37 mouse cellular contexts compared by ENCODE assay signal in the genomic region with DNA sequence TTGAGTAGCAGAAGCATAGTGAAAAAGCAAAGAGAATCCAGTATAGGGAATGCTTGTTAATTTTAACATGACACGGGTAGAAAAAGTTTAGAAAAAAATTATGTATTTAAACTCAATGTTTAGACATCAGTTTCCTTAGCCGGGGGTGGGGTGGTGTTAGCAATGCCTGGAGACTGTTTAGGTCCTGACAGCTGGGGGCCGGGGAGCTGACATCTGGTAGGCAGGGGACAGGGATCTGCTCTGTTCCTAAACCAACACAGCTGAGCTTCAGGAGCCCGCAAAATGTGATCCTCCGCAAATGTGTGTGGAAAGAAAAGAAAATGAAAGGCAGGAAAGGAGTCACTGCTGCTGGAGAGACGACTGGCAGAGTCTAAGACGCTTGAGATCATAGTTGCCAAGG. TPM values are rescaled to one million over a fixed set of nuclear protein-coding genes. Genes with fewer than 3 reads are reported as not detected.
A peak's percentile ranks its signal among the peaks of the same experiment; 100 is the strongest.
DNase-seq lines count a peak whose midpoint lies in the region; ATAC-seq and TF ChIP-seq lines count a peak whose summit lies in the region.
"Had no signal": no experiment of that assay in that cellular context is flagged by ENCODE, and none has a peak within 500 bp of the region (broad histone marks: within the 10 kb centered on the region; RNA-seq: fewer than 3 reads in every experiment).

No protein-coding gene starts in this region.

- no peaks in the 10 kb centered on the region for H3K36me3 ChIP-seq in intestine, embryonic 14.5 days (ENCODE audit: control insufficient read depth, insufficient read depth, low read length)
- H3K36me3 ChIP-seq in intestine, embryonic 15.5 days, result no peaks in the 10 kb centered on the region
- no peaks in the 10 kb centered on the region for H3K36me3 ChIP-seq in testis, adult 2 months (ENCODE audit: control insufficient read depth, insufficient read depth, low read length)
- H3K36me3 ChIP-seq: G1E; heart, embryonic 15.5 days; kidney, embryonic 15.5 days; limb, embryonic 12.5 days; liver, embryonic 15.5 days; lung, embryonic 15.5 days; neural tube, embryonic 13.5 days had no signal

- H3K4me1 ChIP-seq in intestine, embryonic 14.5 days (replicated peaks; ENCODE audit: control insufficient read depth, insufficient read depth, low read length), result no peaks in the 10 kb centered on the region; the same call in 1 of the 2 replicates
- no peaks in the 10 kb centered on the region for H3K4me1 ChIP-seq in intestine, embryonic 15.5 days (replicated peaks)
- no peaks in the 10 kb centered on the region for H3K4me1 ChIP-seq in testis, adult 2 months (ENCODE audit: control insufficient read depth, insufficient read depth, low read length)
- H3K4me1 ChIP-seq: forebrain, embryonic 13.5 days; kidney, embryonic 15.5 days; liver, embryonic 15.5 days; lung, embryonic 15.5 days; neural tube, embryonic 13.5 days had no signal

- 22% methylated on average over 7 of the region's 7 CpGs for WGBS in intestine, embryonic 14.5 days
- WGBS in intestine, embryonic 15.5 days, result 37% methylated on average over 7 of the region's 7 CpGs

- peak; percentile 69 for DNase-seq in heart, adult 11 months
- no peak for DNase-seq in heart, postnatal 4 days
- DNase-seq in intestine, embryonic 14.5 days (ENCODE audit: low spot score), result no peak
- DNase-seq in testis, postnatal 14 days (ENCODE audit: low spot score), result no peak
- no peak for DNase-seq in urinary bladder, postnatal 4 days (ENCODE audit: low spot score in 2 of 2)
- DNase-seq: adrenal gland, postnatal 10 days; cerebellum, adult 8-10 months; cerebellum, postnatal 25 days; gastrocnemius, postnatal 14 days; heart, adult 2 months; kidney, adult 11 months; kidney, postnatal 25 days; lung, postnatal 36 days; right cerebral cortex, postnatal 4 days; thymus, postnatal 14 days had no signal

- no peak for ATAC-seq in intestine, embryonic 14.5 days (replicated peaks; ENCODE audit: low FRiP score, low TSS enrichment, low read depth)
- no peak for ATAC-seq in intestine, embryonic 15.5 days
- ATAC-seq: forebrain, embryonic 13.5 days; hindbrain, embryonic 16.5 days; midbrain, embryonic 16.5 days; Patski had no signal

- H3K27ac ChIP-seq in intestine, embryonic 14.5 days (ENCODE audit: low read depth), result peak overlapping the region; percentile 27; the same call in 1 of the 2 replicates
- no peak overlapping the region for H3K27ac ChIP-seq in intestine, embryonic 15.5 days
- H3K27ac ChIP-seq in testis, adult 2 months (ENCODE audit: control insufficient read depth, insufficient read depth, low read depth, low read length), result peak overlapping the region; percentile 29; the same call in 1 of the 2 replicates
- H3K27ac ChIP-seq: forebrain, embryonic 13.5 days; heart, adult 2 months; heart, embryonic 15.5 days; kidney, embryonic 15.5 days; limb, embryonic 12.5 days; liver, embryonic 15.5 days; lung, embryonic 15.5 days; neural tube, embryonic 13.5 days had no signal

- H3K9ac ChIP-seq in intestine, embryonic 14.5 days (ENCODE audit: low read length), result no peak overlapping the region
- no peak overlapping the region for H3K9ac ChIP-seq in intestine, embryonic 15.5 days
- H3K9ac ChIP-seq: forebrain, embryonic 13.5 days; heart, embryonic 15.5 days; kidney, embryonic 15.5 days; limb, embryonic 12.5 days; liver, embryonic 15.5 days; lung, embryonic 15.5 days; neural tube, embryonic 13.5 days had no signal

- H3K27me3 ChIP-seq in intestine, embryonic 14.5 days (replicated peaks; ENCODE audit: control insufficient read depth, insufficient read depth, low read length), result 0 out of 2 replicates have a peak, but pooled peaks cover 3% of the 10 kb centered on the region
- no peaks in the 10 kb centered on the region for H3K27me3 ChIP-seq in intestine, embryonic 15.5 days (replicated peaks)
- H3K27me3 ChIP-seq in testis, adult 2 months (ENCODE audit: control insufficient read depth, insufficient read depth, low read length), result no peaks in the 10 kb centered on the region
- H3K27me3 ChIP-seq: heart, embryonic 15.5 days had no signal

- no peak overlapping the region for H3K4me2 ChIP-seq in intestine, embryonic 14.5 days (ENCODE audit: low read length)
- no peak overlapping the region for H3K4me2 ChIP-seq in intestine, embryonic 15.5 days (replicated peaks)
- H3K4me2 ChIP-seq: forebrain, embryonic 13.5 days; heart, embryonic 15.5 days; kidney, embryonic 15.5 days; limb, embryonic 12.5 days; liver, embryonic 15.5 days; lung, embryonic 15.5 days; midbrain, embryonic 11.5 days; neural tube, embryonic 13.5 days had no signal

- no peaks in the 10 kb centered on the region for H3K9me3 ChIP-seq in intestine, embryonic 14.5 days (ENCODE audit: control insufficient read depth, low read length)
- H3K9me3 ChIP-seq in intestine, embryonic 15.5 days, result no peaks in the 10 kb centered on the region
- H3K9me3 ChIP-seq: forebrain, embryonic 13.5 days; G1E; heart, embryonic 15.5 days; kidney, embryonic 15.5 days; limb, embryonic 12.5 days; liver, embryonic 15.5 days; lung, embryonic 15.5 days; neural tube, embryonic 13.5 days had no signal

- no peak for TF ChIP-seq CTCF in testis, adult 2 months (IDR thresholded peaks at IDR 0.05; ENCODE audit: control insufficient read depth, insufficient read depth, insufficient replicate concordance, low read depth, low read length)

- H3K4me3 ChIP-seq in intestine, embryonic 14.5 days (ENCODE audit: low read depth, low read length), result no peak overlapping the region
- no peak overlapping the region for H3K4me3 ChIP-seq in intestine, embryonic 15.5 days (replicated peaks)
- H3K4me3 ChIP-seq in testis, adult 2 months (ENCODE audit: control insufficient read depth, low read depth, low read length), result no peak overlapping the region
- H3K4me3 ChIP-seq: forebrain, embryonic 13.5 days; heart, adult 2 months; heart, embryonic 15.5 days; kidney, embryonic 15.5 days; limb, embryonic 12.5 days; liver, embryonic 15.5 days; lung, embryonic 15.5 days; neural tube, embryonic 13.5 days had no signal

- TF ChIP-seq POLR2A in testis, adult 2 months (IDR thresholded peaks at IDR 0.05; ENCODE audit: control insufficient read depth, low read depth, low read length), result no peak

RNA-seq across cellular contexts. Expression of gene Slc25a4, which starts 31.9 kb away (rescaled TPM):
- total RNA-seq in heart, postnatal 4 days (2021), result 1,000 to 10,000 TPM; 3,101 to 3,310 TPM
- 516 and 522 TPM in 2 replicates for polyA plus RNA-seq in intestine, embryonic 14.5 days (2014; fragmentation: Nextera tagmentation; extraction: Ambion mirVana)
- polyA plus RNA-seq in intestine, embryonic 15.5 days (2015; fragmentation: Nextera tagmentation; extraction: Ambion mirVana), result 396 and 421 TPM in 2 replicates
- polyA plus RNA-seq in testis, adult 2 months (2012; rRNA removed), result 34.6 and 39.0 TPM in 2 replicates

RNA-seq across cellular contexts. Expression of gene Helt, which starts 51.5 kb away (rescaled TPM):
- total RNA-seq in heart, postnatal 4 days (2021), result not detected
- not detected in 2 replicates for polyA plus RNA-seq in intestine, embryonic 14.5 days (2014; fragmentation: Nextera tagmentation; extraction: Ambion mirVana)
- polyA plus RNA-seq in intestine, embryonic 15.5 days (2015; fragmentation: Nextera tagmentation; extraction: Ambion mirVana), result not detected in 2 replicates
- 3.6 and 4.7 TPM in 2 replicates for polyA plus RNA-seq in testis, adult 2 months (2012; rRNA removed)
- total RNA-seq: adrenal gland, postnatal 10 days; hematopoietic stem cell, adult 5-6 weeks; layer of hippocampus, adult 18-20 months; left cerebral cortex, adult 18-20 months; left cerebral cortex, postnatal 25 days; liver, adult 2 months; megakaryocyte, adult 5-6 weeks had no signal
- polyA plus RNA-seq: G1E; heart, embryonic 15.5 days; hindbrain, embryonic 16.5 days; kidney, embryonic 15.5 days; limb, embryonic 12.5 days; liver, adult 2 months; liver, embryonic 15.5 days; lung, embryonic 15.5 days; Patski; spleen, adult 2 months; urinary bladder, adult 2 months had no signal
